Mouse (Mus musculus) gastrocnemius, postnatal 4 days (tissue): ENCODE data around the gene Gm45717. TPM values are rescaled to one million over a fixed set of nuclear protein-coding genes. Genes with fewer than 3 reads are reported as not detected.

ENCODE experiments used
- DNase-seq, 2 experiments: peaks; one replicate each; pipeline ENCODE4 v3.0.0; 2021 to 2022; ENCODE audit warnings: low spot score in 2 of 2, mixed read lengths in 2 of 2
- total RNA-seq, 2 experiments: library from RNA; stranded (reverse); gene quantifications; 2 replicates each; pipeline ENCODE4 v1.2.3; 2021

Gm45717 gene
- total RNA-seq, 2 experiments from 2014 or later: not detected

DNA sequence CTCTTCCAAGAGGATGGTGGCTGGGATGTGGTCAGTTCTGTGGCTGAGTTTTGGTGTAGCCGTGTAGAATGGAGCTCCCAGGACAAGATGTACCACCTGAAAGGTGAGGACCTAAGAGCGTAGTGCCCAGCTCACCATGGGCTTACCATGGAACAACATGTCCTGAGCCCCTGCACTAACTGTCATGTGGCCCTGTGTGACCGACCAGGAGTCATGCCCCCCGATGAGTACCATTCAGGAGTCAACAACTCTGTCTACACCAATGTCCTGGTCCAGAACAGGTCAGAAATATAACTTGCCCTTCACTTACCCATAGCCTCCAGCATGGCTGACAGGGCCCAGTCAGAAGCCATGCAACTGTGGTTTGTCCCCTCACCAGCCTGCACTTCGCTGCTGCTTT is 10.5 kb downstream of the Gm45717 start:
- no peak for DNase-seq

GRCm38 (mm10) chr7:140944236-140944635 is 11.5 kb downstream of the Gm45717 start:
- DNase-seq: no peak

DNA sequence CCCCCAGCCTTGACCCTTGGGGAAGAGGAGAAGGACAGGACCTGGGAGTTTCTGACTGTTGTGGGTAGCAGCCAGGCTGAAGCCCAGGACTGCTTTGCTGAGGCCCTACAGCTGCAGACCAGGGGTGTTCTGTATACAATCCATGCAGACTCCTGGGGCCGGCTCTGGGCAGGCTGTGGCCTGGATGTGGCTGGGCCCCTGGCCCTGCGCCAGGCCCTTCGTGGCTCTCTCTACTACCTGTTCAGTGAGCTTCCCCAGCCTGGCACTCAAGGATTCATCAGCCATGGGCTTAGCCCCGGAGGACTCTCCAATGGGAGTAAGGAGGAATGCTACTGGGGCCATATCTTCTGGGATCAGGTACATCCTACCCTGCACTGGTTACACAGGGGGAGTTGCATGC is 12.4 kb downstream of the Gm45717 start:
- DNase-seq: no peak

GRCm38 (mm10) chr7:140942811-140943210 is 12.9 kb downstream of the Gm45717 start:
- DNase-seq: no peak

DNA sequence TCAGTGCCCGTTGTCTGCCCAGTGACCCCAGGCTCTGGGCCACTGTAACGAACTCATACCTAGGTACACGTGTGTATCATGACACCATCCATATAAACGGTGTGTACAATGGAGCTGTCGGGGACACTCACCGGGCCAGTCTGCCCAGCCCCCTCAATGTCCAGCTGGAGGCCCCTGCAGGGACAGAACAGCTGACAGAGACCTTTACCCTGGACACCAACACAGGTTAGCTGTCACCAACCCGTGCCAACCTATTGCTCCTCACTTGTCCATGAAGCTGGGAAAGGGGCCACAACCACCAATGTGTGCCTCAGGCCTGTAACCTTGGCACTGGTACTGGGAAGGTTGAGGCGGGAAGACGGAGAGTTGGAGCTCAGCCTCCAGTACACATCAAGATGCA is 13.4 kb downstream of the Gm45717 start:
- DNase-seq: no peak

DNA sequence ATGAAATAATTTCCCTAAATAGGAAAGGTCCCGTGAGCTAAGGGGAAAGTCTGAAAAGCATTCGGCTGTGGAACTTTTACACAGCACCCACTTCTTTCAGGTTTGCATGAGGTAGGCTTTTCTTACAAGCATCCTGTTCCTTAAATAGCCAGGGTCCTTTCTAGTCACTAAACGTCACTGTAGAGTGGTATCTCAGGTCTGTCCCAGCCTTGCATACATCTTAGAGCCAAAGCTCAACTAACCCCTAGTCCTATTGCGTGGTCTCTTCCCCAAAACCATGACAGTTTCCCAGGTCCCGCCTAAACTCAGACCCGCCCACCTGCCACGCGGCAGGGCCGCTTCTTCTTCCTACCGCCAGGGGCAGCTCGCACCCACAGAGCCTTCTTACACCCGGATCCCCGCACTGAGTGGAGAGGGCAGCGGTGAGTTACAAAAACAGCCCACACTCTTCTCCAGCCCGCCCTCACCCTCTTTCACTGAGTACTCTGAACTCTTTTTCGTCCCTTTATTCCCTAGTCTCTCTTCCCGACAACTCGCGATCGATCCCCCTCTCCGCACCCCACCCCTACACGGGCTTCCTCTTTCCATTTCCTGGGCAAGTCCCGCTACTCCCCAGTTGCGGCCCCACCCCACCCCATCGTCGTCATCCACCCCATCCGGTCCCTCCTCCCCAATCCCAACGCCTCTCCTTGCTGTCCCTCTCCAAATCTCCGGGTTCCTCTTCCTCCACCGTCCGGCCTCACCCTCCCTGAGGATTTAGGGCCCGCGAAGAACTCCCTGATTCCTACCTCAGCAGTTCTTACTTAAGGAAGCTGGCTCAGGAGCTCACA is 14.3 kb downstream of the Gm45717 start, which contains the start of gene Pgghg:
TSS of gene Pgghg (plus strand) at position 170 of the 830 bp plus-strand sequence.
- peak; percentile 80 to 89 for DNase-seq

DNA sequence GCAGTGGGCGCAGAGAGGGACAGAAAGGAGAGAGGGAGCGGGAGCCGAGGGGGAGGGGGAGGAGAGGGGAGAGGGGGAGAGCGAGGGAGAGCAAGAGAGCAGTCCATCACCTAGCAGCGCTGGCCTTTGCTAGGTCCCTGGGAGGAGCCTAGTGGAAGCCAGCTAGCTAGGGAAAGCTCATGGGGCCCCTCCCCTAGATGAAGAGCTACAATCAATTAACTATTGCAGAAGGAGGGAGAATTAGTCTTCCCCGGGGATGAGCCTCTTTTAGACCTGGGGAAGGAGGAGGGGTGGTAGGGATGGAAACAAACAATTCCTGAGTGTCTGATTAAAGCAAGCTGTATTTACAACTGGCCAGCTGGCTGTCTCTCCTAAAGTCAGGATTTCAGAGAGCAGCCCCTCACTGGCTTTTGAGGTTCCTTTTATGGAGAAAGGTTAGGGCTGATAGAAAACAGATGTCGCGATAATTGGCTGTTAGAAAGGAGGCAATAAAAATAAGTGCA is 16.0 kb downstream of the Gm45717 start:
- no peak for DNase-seq

- DNase-seq: no peak
Measured at GRCm38 (mm10) chr7:140938896-140939295, 16.8 kb downstream of the Gm45717 start.

- no peak for DNase-seq
Measured at GRCm38 (mm10) chr7:140938436-140938835, 17.3 kb downstream of the Gm45717 start.

DNA sequence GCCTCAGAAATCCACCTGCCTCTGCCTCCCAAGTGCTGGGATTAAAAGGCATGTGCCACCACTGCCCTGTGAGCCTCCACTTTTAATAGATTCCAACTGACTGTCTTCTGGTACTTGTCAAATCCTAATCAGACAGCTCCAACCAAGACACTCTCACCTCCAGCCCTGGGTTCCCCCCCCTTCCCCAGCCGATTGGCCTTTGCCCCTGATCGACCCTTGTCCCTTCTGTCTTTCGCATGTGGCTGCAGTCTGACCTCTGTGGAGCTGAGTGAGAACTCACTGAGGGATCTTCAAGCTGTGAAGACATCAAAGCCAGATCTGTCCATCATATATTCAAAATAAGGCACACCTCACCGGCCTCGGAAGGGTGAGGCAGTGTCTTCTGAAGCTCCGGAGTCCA is 28.6 kb downstream of the Gm45717 start:
- DNase-seq: no peak

DNA sequence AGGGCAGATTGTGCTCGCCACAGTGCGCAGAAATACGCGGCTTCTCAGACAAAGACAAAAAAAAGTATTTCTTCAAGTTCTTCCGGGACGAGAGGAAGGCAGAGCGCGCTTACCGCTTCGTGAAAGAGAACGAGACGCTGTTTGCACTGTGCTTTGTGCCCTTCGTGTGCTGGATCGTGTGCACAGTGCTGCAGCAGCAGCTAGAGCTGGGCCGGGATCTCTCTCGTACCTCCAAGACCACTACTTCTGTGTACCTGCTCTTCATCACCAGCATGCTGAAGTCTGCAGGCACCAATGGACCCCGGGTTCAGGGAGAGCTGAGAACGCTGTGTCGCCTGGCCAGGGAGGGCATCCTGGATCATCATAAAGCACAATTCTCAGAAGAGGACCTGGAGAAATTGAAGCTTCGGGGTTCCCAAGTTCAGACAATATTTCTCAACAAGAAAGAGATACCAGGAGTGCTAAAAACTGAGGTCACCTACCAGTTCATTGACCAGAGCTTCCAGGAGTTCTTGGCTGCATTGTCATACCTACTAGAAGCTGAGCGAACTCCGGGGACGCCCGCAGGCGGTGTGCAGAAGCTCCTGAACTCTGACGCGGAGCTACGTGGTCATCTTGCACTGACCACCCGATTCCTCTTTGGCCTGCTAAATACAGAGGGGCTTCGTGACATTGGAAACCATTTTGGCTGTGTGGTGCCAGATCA is 32.5 kb downstream of the Gm45717 start:
- no peak for DNase-seq

GRCm38 (mm10) chr7:140922398-140923069 is 33.2 kb downstream of the Gm45717 start:
- peak in 1 of 2 experiments; percentile 51 for DNase-seq

DNA sequence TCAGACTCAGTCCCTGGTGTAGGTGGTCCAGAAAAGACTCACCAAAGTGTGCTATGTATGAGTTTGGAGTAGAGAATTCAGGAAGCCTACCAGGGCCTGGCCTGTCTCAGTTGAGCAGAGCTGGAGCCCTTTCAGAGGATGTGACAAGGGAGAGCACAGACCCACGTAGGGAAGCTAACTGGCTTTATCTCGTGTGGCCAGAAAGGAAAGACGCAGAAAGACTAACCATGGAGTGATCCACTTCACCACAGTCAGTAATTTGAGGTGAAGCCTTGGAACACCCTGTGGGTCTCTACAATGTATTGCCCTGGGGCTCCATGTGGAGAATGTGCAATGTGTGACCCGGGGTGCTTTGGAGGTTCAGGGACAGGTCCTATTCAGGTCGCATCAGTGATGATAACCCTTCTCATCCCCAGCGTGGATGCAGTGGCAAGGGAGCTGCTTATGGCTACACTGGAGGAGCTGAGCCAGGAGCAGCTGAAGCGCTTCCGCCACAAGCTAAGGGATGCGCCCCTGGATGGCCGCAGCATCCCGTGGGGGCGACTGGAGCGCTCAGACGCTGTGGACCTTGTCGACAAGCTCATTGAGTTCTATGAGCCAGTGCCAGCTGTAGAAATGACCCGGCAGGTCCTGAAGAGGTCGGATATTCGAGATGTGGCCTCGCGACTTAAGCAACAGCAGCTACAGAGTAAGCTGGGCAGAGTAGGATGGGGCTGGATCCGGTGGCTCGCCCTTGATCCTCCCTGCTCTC is 34.3 kb downstream of the Gm45717 start:
- DNase-seq: no peak

- no peak for DNase-seq
Measured at GRCm38 (mm10) chr7:140920418-140921029, 35.2 kb downstream of the Gm45717 start, which contains the start of gene Nlrp6. Gene Nlrp6 (plus strand): TSS chr7:140920902.

DNA sequence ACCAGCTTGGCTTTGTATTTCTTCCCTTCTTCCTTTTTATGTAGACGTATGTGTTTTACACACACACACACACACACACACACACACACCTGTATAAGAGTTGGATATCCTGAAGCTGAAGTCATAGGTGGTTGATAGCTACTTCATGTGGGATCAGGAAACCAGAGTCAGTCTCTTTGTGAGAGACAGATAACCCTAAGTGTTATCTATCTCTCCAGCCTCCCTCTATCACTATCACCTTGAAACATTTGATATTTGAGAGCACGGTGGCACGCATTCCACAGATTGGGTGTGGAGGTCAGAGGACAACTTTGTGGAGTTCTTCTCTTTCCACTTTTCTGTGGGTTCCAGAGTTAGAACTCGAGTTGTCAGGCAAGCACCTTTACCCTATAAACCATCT is 35.8 kb downstream of the Gm45717 start:
- DNase-seq: no peak

- DNase-seq: no peak
Measured at GRCm38 (mm10) chr7:140914031-140914690, 41.6 kb downstream of the Gm45717 start.

- DNase-seq: no peak
Measured at GRCm38 (mm10) chr7:140912846-140913482, 42.8 kb downstream of the Gm45717 start.

DNA sequence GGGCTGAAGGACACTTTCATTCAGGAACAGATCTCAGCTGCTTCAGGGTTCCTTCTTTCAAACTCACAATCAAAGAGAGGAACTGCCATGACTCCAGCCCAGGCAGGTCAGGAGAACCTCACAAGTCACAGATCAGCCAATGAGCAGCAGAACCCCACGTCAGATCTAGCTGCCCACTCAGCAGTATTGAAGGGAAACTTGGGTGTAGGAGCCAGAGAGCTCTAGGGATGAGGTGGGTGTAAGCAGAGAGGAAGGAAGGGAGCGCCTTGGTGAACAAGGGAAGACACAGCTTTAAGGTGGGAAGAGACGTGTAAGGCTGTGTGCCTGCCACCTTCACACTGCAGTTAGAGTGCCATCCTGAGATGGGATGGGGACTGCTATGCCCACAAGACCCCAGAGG is 43.4 kb downstream of the Gm45717 start:
- no peak for DNase-seq

- DNase-seq: peak; percentile 50 to 80
Measured at GRCm38 (mm10) chr7:140908634-140909107, 47.1 kb downstream of the Gm45717 start.
